Mouse (Mus musculus) embryonic fibroblast, embryonic 13.5 days (primary cell): ENCODE measurements around the gene Wnt2b. TPM values are rescaled to one million over a fixed set of nuclear protein-coding genes. Genes with fewer than 3 reads are reported as not detected.

Experiments
- H3K27ac ChIP-seq: 2 replicates; pipeline ENCODE4 v1.5.1; 2012; ENCODE audit warnings: low read length, control low read depth, inconsistent platforms; ENCODE audit not compliant: insufficient read depth
- H3K4me1 ChIP-seq: 2 replicates; pipeline ENCODE4 v1.6.1; 2011; ENCODE audit warnings: low read length; ENCODE audit not compliant: control insufficient read depth, insufficient read depth
- H3K4me3 ChIP-seq: 2 replicates; pipeline ENCODE4 v1.5.1; 2011; ENCODE audit warnings: mild to moderate bottlenecking, control low read depth, low read length; ENCODE audit not compliant: insufficient read depth
- CTCF ChIP-seq: IDR thresholded peaks from 2 replicates; pipeline ENCODE4 v1.5.1; 2011; ENCODE audit warnings: mild to moderate bottlenecking, control low read depth, low read length, moderate library complexity, borderline replicate concordance; ENCODE audit not compliant: insufficient read depth
- POLR2A ChIP-seq: IDR thresholded peaks from 2 replicates; pipeline ENCODE4 v1.6.1; 2011; ENCODE audit warnings: low read depth, mild to moderate bottlenecking, control low read depth, low read length, moderate library complexity
- polyA plus RNA-seq: library from polyadenylated mRNA; stranded (reverse); fragments of >200 nt; gene quantifications from 2 replicates; pipeline ENCODE4 v1.2.4, GENCODE M21; 2011; ENCODE audit warnings: low read depth; ENCODE audit not compliant: missing spikeins, insufficient read length

Wnt2b gene
- polyA plus RNA-seq, 1 experiment: 2.5 TPM

GRCm38 (mm10) chr3:104954137-104954536 lies 7.6 kb downstream of the Wnt2b start:
- H3K27ac ChIP-seq: no peak overlapping the region
- no peaks in the 10 kb centered on the region for H3K4me1 ChIP-seq
- TF ChIP-seq CTCF (no peak), POLR2A (no peak)
- no peak overlapping the region for H3K4me3 ChIP-seq

- Histone ChIP-seq H3K4me1 (no peaks in the 10 kb centered on the region), H3K4me3 (no peak overlapping the region), H3K27ac (no peak overlapping the region)
- TF ChIP-seq CTCF (no peak), POLR2A (no peak)
Measured at GRCm38 (mm10) chr3:104952891-104953670, 8.6 kb downstream of the Wnt2b start.

DNA sequence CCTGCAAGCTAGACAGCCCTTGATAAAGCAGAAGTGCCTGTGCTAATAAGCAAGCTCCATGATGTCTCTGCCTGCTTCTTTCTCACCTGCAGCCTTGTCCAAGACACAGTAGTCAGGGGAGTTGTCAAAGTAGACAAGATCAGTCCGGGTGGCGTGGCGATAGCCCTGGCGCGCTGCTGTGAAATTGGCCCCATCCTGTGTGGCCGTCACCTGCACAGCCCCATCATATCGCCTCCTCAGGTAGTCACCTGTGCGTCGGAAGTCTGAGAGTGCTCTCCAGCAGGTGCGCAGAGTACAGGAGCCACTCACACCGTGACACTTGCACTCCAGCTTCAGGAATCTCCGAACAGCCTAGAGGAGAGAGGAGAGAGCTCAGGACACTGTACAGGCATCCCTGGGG lies 10.8 kb downstream of the Wnt2b start:
- Histone ChIP-seq H3K4me3 (no peak overlapping the region), H3K27ac (no peak overlapping the region), H3K4me1 (no peaks in the 10 kb centered on the region)
- TF ChIP-seq CTCF (no peak), POLR2A (no peak)

- Histone ChIP-seq H3K4me1 (peaks cover 24% of the 10 kb centered on the region), H3K4me3 (no peak overlapping the region), H3K27ac (peak overlapping the region; percentile 80)
- no peak for TF ChIP-seq POLR2A
- no peak for TF ChIP-seq CTCF
Measured at GRCm38 (mm10) chr3:104944894-104945293, 16.8 kb downstream of the Wnt2b start.

DNA sequence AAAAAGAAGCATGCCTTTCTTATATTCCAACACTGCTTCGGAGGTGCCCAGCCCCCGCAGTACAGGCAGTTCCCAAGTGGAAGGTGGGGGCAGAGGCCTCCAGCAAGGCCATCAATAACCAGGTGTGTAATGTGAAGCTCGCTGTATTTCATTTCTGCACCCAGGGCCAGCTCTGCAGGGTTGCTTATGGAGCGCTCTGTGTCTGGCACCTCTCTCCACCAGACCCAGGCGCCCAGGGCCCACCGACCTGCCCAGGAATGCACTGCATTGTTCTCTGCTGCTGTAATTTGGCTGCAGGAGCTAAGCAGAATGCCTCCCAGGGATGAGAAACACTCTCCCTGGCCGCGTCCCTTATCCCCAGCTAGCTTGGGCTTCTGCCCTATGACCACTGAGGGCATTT lies 18.4 kb downstream of the Wnt2b start:
- Histone ChIP-seq H3K4me3 (no peak overlapping the region), H3K4me1 (peaks cover 26% of the 10 kb centered on the region), H3K27ac (no peak overlapping the region)
- TF ChIP-seq POLR2A (no peak), CTCF (no peak)

GRCm38 (mm10) chr3:104942682-104943081 lies 19.0 kb downstream of the Wnt2b start:
- Histone ChIP-seq H3K4me3 (no peak overlapping the region), H3K4me1 (peaks cover 26% of the 10 kb centered on the region), H3K27ac (no peak overlapping the region)
- TF ChIP-seq CTCF: no peak

GRCm38 (mm10) chr3:104940691-104941090 lies 21.0 kb downstream of the Wnt2b start:
- H3K27ac ChIP-seq: peak overlapping the region; percentile 73; the same call in 1 of the 2 replicates
- H3K4me1 ChIP-seq: peaks cover 26% of the 10 kb centered on the region
- H3K4me3 ChIP-seq: no peak overlapping the region
- no peak for TF ChIP-seq CTCF
- no peak for TF ChIP-seq POLR2A

DNA sequence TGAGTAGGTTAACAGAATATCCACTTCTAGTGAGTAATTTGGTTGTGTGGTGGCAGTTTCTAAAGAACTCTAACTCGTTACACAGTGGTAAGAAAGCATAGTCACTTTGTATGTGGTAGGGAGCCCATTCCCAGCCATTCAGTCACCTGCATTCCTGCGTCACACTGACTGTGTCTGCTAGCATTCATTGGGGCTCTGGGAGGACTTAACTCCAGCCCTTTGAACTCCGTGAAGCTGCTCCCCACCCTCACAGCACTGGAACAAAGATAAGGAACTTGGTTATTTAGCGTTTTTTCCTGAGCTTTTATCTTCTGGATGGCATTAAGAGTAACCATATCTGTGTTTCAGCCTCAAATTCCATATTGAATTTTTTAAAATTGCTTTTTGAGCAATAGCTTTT lies 23.4 kb downstream of the Wnt2b start:
- TF ChIP-seq CTCF: no peak
- no peak for TF ChIP-seq POLR2A
- Histone ChIP-seq H3K4me1 (peaks cover 21% of the 10 kb centered on the region), H3K4me3 (no peak overlapping the region), H3K27ac (no peak overlapping the region; the same call in 1 of the 2 replicates)

DNA sequence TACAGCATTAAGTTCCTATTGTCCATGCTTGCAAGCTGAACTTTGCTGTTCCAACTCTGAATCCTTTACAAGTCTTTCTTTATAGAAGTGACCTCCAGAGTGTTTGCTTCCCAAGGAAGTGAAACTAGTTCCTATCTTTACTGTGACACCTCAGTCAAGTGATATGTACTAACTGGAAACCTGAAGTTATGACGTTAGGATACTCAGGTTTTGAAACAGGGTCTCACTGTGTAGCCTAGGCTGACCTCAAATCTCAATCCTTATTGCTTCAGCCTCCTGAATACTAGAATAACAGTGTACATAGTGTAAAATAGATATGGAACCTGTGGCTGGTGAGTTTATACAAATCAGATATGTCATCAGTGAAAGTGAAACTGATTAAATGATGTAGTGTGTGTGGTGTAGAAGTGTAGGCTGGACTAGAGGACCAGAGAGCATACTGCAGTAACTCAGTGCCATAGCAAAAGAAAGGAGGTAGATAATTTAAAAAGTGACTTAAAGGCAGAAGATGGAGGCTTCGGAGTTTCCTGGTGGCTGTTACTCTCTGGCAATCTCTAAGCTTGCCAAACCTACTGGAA lies 23.9 kb downstream of the Wnt2b start:
- no peak overlapping the region; the same call in none of the 2 replicates for H3K27ac ChIP-seq
- no peak overlapping the region for H3K4me3 ChIP-seq
- no peak for TF ChIP-seq CTCF
- TF ChIP-seq POLR2A: no peak
- peaks cover 19% of the 10 kb centered on the region for H3K4me1 ChIP-seq

GRCm38 (mm10) chr3:104929385-104929784 lies 32.3 kb downstream of the Wnt2b start:
- Histone ChIP-seq H3K4me3 (no peak overlapping the region), H3K4me1 (no peaks in the 10 kb centered on the region), H3K27ac (no peak overlapping the region)
- no peak for TF ChIP-seq CTCF
- no peak for TF ChIP-seq POLR2A
